Mouse (Mus musculus): ENCODE measurements around the gene Prim2.

DNA sequence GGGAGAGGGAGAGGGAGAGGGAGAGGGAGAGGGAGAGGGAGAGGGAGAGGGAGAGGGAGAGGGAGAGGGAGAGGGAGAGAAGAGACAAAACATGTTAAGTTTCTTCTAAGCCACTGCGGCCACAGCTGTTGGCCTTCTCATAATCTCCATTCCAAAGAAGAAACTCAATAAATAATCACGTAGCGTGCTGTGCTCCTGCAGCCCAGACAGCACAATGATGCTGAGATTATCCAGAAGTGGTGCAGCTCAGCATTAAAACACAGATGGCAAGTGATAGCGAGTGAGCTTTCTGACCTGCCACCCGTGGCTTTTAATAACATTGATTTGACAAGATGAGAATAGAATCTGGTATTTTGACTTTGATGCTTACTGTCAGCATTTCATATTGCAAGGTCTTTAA, 205.4 kb downstream of the Prim2 start:
- TF ChIP-seq CTCF (IDR thresholded peaks at IDR 0.05; ENCODE audit: extremely low read depth, insufficient read length, insufficient replicate concordance, low read depth, low read length) (no peak), POLR2A (IDR thresholded peaks at IDR 0.05; ENCODE audit: low read depth, low read length) (no peak)

Data from small intestine, adult 2 months (tissue).